Mouse (Mus musculus): Measurements from ENCODE around the gene Tgfbi.

DNA sequence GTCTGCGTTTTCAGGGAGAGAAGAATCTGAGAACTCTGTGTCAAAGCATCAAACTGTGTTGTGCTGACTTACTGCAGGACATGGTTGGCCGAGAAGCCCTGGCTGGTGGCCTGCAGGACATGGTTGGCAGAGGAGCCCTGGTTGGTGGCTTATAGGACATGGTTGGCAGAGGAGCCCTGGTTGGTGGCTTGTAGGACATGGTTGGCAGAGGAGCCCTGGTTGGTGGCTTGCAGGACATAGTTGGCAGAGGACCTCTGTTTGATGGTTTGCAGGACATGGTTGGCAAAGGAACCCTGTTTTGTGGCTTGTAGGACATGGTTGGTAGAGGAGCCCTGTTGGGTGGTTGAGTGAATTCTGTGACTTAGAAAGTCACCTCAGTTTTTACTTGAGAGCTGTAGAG is 7.9 kb downstream of the Tgfbi start:
- TF ChIP-seq CTCF (IDR thresholded peaks at IDR 0.05) (no peak), EP300 (IDR thresholded peaks at IDR 0.05) (no peak)
